Mouse (Mus musculus) lung, embryonic 14.5 days (tissue): ENCODE data around the gene Glod4. TPM values are rescaled to one million over a fixed set of nuclear protein-coding genes. Genes with fewer than 3 reads are reported as not detected.

ENCODE experiments used
- ATAC-seq: fragments of 200-750 bp; cut with Nextera tagmentation; 2 replicates; pipeline ENCODE4 v1.8.0; 2017; ENCODE audit warnings: mild to moderate bottlenecking, moderate TSS enrichment, moderate library complexity; ENCODE audit not compliant: insufficient read depth
- DNase-seq: peaks from one replicate; pipeline ENCODE4 v3.0.0-alpha.2; 2015
- H3K27ac ChIP-seq: fragments of 300-500 bp; sonication (generic); 2 replicates; pipeline ENCODE4 v1.5.1; 2014; ENCODE audit warnings: low read depth, mild to moderate bottlenecking, moderate library complexity
- H3K27me3 ChIP-seq: fragments of 300-500 bp; sonication (generic); 2 replicates; pipeline ENCODE4 v1.6.1; 2014; ENCODE audit warnings: low read length, control low read depth; ENCODE audit not compliant: insufficient read depth
- H3K36me3 ChIP-seq: fragments of 300-500 bp; sonication (generic); 2 replicates; pipeline ENCODE4 v1.6.1; 2014; ENCODE audit warnings: control low read depth; ENCODE audit not compliant: insufficient read depth
- H3K4me1 ChIP-seq: fragments of 300-500 bp; sonication (generic); 2 replicates; pipeline ENCODE4 v1.6.1; 2014; ENCODE audit warnings: antibody characterized with exemption, control low read depth; ENCODE audit not compliant: insufficient read depth
- H3K4me2 ChIP-seq: fragments of 300-500 bp; sonication (generic); 2 replicates; pipeline ENCODE4 v1.6.1; 2014; ENCODE audit warnings: mild to moderate bottlenecking
- H3K4me3 ChIP-seq: fragments of 300-500 bp; sonication (generic); 2 replicates; pipeline ENCODE4 v1.5.1; 2014; ENCODE audit warnings: low read depth, low read length
- H3K9ac ChIP-seq: fragments of 300-500 bp; sonication (generic); 2 replicates; pipeline ENCODE4 v1.6.1; 2014
- H3K9me3 ChIP-seq: fragments of 300-500 bp; sonication (generic); 2 replicates; pipeline ENCODE4 v1.6.1; 2016; ENCODE audit warnings: low read depth, low read length, control low read depth
- CTCF ChIP-seq: IDR thresholded peaks from 2 replicates; pipeline ENCODE4 v1.5.1; 2016; ENCODE audit warnings: antibody characterized with exemption, low read depth
- WGBS: fragments of 180-500 bp; shearing (Covaris S2); extraction: QIAGEN DNeasy Blood & Tissue Kit; methylation state at CpG from one replicate; pipeline ENCODE4 v1.1.7; 2014; 5-methylcytosine and 5-hydroxymethylcytosine counted together
- polyA plus RNA-seq: library from polyadenylated mRNA; unstranded; fragments of >200 nt; fragmentation: Nextera tagmentation; extraction: Ambion mirVana; gene quantifications from 2 replicates; pipeline ENCODE4 v1.2.1, GENCODE M21; 2014

Glod4 gene
- polyA plus RNA-seq, 1 experiment from 2014 or later, result 131 TPM

DNA sequence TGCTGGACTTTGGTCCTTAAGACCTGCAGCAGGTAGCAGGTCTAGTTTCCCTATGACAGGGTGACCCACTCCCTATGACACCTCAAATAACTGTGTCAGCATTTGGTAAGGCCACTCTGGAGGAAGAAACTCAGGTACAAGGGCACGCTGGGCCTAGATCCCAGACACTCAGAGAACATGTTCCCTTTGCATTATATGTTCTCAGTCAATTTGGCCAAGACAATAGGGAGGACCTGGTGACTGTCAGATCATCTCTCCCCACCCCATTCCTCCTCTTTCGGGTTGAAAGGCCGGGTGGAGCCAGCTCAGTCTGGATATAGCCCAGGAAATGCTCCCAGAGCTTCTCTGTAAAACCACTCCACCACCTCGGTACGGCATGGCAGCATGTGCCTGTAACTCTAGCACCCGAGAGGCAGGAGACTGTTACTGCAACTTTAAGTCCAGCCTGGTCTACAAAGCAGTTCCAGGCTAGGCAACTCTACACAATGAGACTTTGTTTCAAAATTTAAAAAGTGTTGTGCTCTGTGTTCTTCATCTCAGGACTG, 25.1 kb upstream of the Glod4 start:
- DNase-seq, result no peak
- Histone ChIP-seq H3K36me3 (peaks cover 17% of the 10 kb centered on the region), H3K4me2 (no peak overlapping the region), H3K9ac (no peak overlapping the region), H3K4me1 (no peaks in the 10 kb centered on the region), H3K4me3 (no peak overlapping the region), H3K27me3 (no peaks in the 10 kb centered on the region), H3K9me3 (no peaks in the 10 kb centered on the region), H3K27ac (no peak overlapping the region)
- TF ChIP-seq CTCF, result no peak
- ATAC-seq, result no peak
- 74% methylated on average over 6 of the region's 6 CpGs for WGBS

DNA sequence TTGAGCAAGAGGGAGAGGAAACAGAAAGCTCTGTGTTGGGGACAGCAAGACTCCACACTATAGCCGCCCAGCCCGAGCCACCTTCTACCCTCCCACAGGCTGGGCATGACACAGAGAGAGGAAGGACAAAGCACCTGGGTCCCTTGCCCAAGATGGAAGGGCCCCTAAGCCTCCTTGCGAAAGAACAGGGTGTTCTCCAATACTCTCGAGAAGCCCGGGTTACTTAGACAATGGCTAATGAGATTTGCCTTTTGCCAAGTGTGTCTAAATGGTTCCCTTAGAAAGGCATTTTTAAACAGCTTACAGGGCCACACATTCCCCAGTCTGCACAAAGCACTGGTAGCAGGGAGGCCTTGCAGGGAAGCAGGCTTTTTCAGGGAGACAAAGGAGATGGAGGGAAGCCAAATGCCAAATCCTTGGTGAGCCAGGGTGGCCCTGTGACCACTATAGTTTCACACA, 24.5 kb upstream of the Glod4 start:
- H3K9ac ChIP-seq, result no peak overlapping the region
- WGBS, result 58% methylated on average over 5 of the region's 5 CpGs
- no peak overlapping the region for H3K4me2 ChIP-seq
- no peak overlapping the region for H3K4me3 ChIP-seq
- H3K27me3 ChIP-seq, result no peaks in the 10 kb centered on the region
- peaks cover 11% of the 10 kb centered on the region for H3K36me3 ChIP-seq
- ATAC-seq (no peak), DNase-seq (no peak)
- H3K27ac ChIP-seq, result no peak overlapping the region
- no peak for TF ChIP-seq CTCF
- no peaks in the 10 kb centered on the region for H3K4me1 ChIP-seq
- no peaks in the 10 kb centered on the region for H3K9me3 ChIP-seq

DNA sequence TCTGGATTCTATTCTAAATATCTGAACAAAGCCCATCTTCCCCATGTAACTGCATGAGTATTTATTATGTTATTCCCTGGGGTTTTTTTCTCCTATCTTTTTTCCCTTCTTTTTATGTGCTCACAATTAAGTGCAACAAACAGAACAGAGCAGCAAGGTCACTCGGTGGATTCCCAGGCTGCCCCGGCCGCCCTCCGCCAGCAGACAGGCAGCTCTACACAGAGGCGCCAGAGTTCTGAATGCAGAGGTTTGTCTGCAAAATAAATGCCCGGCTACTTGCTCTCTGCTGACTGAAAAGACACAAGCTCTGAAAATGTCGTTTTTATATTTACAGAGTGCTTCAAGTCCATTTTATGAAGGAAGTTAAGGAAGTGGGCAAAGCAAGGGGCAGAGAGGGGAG, 24.0 kb upstream of the Glod4 start:
- H3K4me2 ChIP-seq, result no peak overlapping the region
- WGBS, result 61% methylated on average over 7 of the region's 7 CpGs
- H3K36me3 ChIP-seq, result peaks cover 11% of the 10 kb centered on the region
- no peak overlapping the region for H3K9ac ChIP-seq
- H3K27ac ChIP-seq, result no peak overlapping the region
- H3K9me3 ChIP-seq, result no peaks in the 10 kb centered on the region
- no peak for DNase-seq
- no peak overlapping the region for H3K4me3 ChIP-seq
- no peaks in the 10 kb centered on the region for H3K4me1 ChIP-seq
- no peak for TF ChIP-seq CTCF
- H3K27me3 ChIP-seq, result no peaks in the 10 kb centered on the region
- no peak for ATAC-seq

DNA sequence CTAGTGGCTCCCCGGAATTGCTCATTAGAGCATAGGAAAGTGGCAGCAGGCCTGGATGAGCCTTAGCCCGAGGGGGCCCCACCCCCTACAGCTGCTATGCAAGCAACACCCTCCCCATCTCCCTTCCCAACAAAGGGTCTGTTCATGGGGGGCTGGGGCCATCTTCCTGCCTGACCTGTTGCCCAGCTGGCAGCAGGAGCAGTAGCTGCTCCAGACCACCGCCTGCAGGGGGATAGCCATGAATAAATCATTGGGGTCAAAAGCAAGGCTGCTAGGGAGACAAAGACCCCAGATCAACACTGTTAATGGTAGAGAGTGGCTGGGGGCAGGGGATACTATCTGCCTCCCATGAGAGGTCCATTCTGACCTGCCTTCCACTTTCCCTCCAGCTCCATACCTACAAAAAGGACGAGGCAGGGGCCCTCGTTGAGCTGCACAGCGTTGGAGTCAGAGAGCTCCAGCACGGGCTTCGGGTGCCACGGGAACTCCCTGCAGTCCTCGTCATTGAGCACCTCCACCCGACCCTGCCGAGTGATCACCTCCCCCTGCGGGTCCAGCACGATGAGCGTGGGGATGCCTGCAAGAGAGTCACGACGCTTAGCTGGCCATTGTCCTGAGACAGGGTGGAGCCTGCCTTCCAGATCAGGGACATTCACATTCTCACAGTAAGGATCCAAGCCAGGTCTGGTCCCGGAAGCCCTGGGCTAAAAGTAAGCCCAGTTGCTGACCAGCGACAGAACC, 19.3 kb upstream of the Glod4 start:
- no peak overlapping the region for H3K27ac ChIP-seq
- no peak overlapping the region for H3K4me3 ChIP-seq
- no peaks in the 10 kb centered on the region for H3K4me1 ChIP-seq
- H3K4me2 ChIP-seq, result no peak overlapping the region
- no peaks in the 10 kb centered on the region for H3K27me3 ChIP-seq
- no peaks in the 10 kb centered on the region for H3K9me3 ChIP-seq
- no peak overlapping the region for H3K9ac ChIP-seq
- H3K36me3 ChIP-seq, result 0 out of 2 replicates have a peak, but pooled peaks cover 17% of the 10 kb centered on the region
- WGBS, result 24% methylated on average over 19 of the region's 19 CpGs
- ATAC-seq (no peak), DNase-seq (no peak)
- TF ChIP-seq CTCF, result no peak

DNA sequence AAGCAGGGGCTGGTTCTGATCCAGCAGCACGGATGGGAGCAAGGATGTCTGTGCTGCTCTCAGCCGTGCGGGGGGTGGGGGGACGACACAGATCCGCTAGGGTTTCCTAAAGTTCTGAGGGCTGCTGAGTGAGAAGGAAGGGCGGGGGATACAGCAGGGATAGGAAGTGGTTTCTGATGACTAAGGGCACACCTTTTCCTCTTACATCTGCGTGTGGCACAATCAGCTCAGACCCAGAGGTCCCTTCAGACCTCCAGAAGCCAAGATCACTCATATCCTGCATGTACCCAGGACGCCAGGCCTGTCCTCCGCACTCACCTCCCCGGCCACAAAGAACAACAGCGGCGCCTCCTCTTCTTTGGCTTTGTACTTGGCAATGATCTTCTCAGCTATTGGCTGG, 17.7 kb upstream of the Glod4 start:
- Histone ChIP-seq H3K9ac (no peak overlapping the region), H3K4me2 (no peak overlapping the region), H3K4me1 (no peaks in the 10 kb centered on the region), H3K9me3 (no peaks in the 10 kb centered on the region), H3K36me3 (peaks cover 20% of the 10 kb centered on the region; the same call in 1 of the 2 replicates), H3K27ac (no peak overlapping the region), H3K27me3 (no peaks in the 10 kb centered on the region), H3K4me3 (no peak overlapping the region)
- 79% methylated on average over 12 of the region's 12 CpGs for WGBS
- DNase-seq (no peak), ATAC-seq (no peak)
- no peak for TF ChIP-seq CTCF

DNA sequence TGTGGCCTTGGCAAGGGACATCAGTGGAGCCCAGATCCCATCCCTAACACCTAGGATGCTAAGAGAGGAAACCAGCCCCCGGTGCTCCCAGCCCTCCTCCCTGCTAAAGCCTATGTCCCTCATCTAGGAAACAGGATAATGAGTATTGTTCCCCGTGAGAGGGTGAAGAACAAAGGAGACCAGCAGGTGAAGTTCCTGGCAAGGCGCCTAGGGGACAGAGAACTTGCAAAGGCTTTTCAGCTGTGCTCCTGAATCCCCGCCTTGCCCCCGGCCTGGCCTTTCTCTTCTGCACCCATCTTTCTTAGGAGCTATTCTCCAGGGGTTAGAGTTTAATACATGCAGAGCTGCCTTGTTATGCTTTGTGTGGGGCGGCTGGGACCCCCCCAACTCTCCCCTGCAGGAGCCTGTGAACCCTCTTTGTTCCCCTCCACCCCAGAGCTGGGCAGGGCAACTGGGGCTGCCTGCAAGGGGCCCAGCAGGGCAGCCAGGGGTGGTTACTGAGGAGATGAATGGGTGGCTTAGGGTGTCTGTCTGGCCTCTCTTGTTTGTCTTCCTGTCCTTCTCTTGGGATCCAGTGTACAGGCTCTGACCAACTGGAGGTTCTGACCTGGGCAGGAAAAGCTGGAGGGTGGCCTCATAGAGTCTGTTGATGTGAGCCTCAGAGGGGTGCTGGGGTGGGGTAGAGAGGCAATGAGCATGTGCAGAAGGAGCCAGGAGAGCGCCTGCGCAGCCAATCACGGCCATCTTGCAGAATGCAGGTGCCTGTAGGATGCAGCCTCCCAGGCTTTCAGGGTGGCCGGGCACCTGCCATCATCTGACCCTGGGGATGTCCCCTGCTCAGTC, 16.9 kb upstream of the Glod4 start:
- Histone ChIP-seq H3K4me3 (no peak overlapping the region), H3K27ac (no peak overlapping the region), H3K9me3 (no peaks in the 10 kb centered on the region), H3K4me2 (no peak overlapping the region), H3K36me3 (peaks cover 20% of the 10 kb centered on the region; the same call in 1 of the 2 replicates), H3K27me3 (no peaks in the 10 kb centered on the region), H3K4me1 (no peaks in the 10 kb centered on the region), H3K9ac (no peak overlapping the region)
- TF ChIP-seq CTCF, result no peak
- DNase-seq (no peak), ATAC-seq (no peak)
- 73% methylated on average over 10 of the region's 10 CpGs for WGBS

DNA sequence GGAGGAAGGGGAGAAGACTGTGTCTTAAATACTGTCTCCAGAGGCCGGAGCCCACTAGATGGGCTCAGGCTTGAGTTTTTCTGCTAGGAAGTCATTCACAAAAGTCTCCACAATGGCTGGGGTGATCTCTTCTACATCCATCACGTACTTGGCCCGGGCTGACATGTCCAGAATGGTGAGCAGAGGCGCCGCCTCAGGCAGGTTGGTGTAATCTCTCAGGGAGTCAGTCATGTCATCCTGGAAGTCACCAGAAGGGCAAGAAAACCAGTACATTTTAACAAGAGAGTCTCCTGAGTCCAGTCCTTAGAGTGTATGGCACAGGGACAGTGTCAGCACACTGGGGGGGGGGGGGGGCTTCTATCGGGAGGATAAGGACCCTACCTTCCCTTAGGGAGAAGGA, 15.0 kb upstream of the Glod4 start:
- Histone ChIP-seq H3K4me3 (no peak overlapping the region), H3K27me3 (no peaks in the 10 kb centered on the region), H3K36me3 (peaks cover 20% of the 10 kb centered on the region; the same call in 1 of the 2 replicates), H3K4me2 (no peak overlapping the region), H3K4me1 (no peaks in the 10 kb centered on the region), H3K9ac (no peak overlapping the region), H3K27ac (no peak overlapping the region), H3K9me3 (no peaks in the 10 kb centered on the region)
- TF ChIP-seq CTCF, result no peak
- DNase-seq (no peak), ATAC-seq (no peak)
- WGBS, result 64% methylated on average over 6 of the region's 6 CpGs
